Mouse (Mus musculus) adrenal gland, adult 8-10 months (tissue): ENCODE results near the gene Samd4b. TPM values are rescaled to one million over a fixed set of nuclear protein-coding genes. Genes with fewer than 3 reads are reported as not detected.

Source experiments
- DNase-seq: peaks from one replicate; pipeline ENCODE4 v3.0.0; 2022
- microRNA-seq, 2 experiments: library from miRNA; unstranded; fragments of <30 nt; microRNA quantifications; one replicate each; pipeline ENCODE4 v1.2.0; 2022
- total RNA-seq, 4 experiments: library from RNA; stranded (reverse); gene quantifications; 2 replicates each; pipeline ENCODE4 v1.2.4; 2022

Gene Samd4b
- total RNA-seq, 4 experiments from 2014 or later, result 62.4 to 83.9 (median 73.4) TPM

GRCm38 (mm10) chr7:28355221-28355620 lies 242.7 kb downstream of the Samd4b start:
- DNase-seq, result no peak

GRCm38 (mm10) chr7:28354596-28354995 lies 243.3 kb downstream of the Samd4b start:
- DNase-seq, result no peak

GRCm38 (mm10) chr7:28354113-28354581 lies 243.8 kb downstream of the Samd4b start:
- DNase-seq, result no peak

GRCm38 (mm10) chr7:28353267-28353666 lies 244.7 kb downstream of the Samd4b start:
- DNase-seq, result no peak

- no peak for DNase-seq
Measured at GRCm38 (mm10) chr7:28351676-28352191, 246.2 kb downstream of the Samd4b start.

- peak; percentile 97 for DNase-seq
Measured at GRCm38 (mm10) chr7:28350155-28350883, 247.6 kb downstream of the Samd4b start, which contains the start of gene Rps16. TSS of gene Rps16 (plus strand) at chr7:28350652.

Small RNA genes within 50 kb of the gene (microRNA-seq; reads per million reads assigned to microRNA genes)
- gene Mir7049, result 1.9 to 2.5 reads per million in 2 experiments

Other genes starting within 250 kb of the Samd4b start
- gene Rps16, start 247.5 kb downstream of the Samd4b start, total RNA-seq, result 1,000 to 10,000 TPM in 3 of 4 experiments, 100 to 1,000 TPM in 1; 948 to 1,196 (median 1,106) TPM
- gene Plekhg2, start 225.5 kb downstream of the Samd4b start, total RNA-seq, result 10 to 100 TPM; 13.6 to 28.9 (median 20.9) TPM
- 10 to 100 TPM; 12.8 to 33.6 (median 21.5) TPM for gene Zfp36, start 217.9 kb downstream of the Samd4b start, total RNA-seq
- gene Med29, start 205.4 kb downstream of the Samd4b start, total RNA-seq, result 10 to 100 TPM; 24.5 to 44.1 (median 29.5) TPM
- gene Paf1, start 205.2 kb downstream of the Samd4b start, total RNA-seq, result 100 to 1,000 TPM in 1 of 4 experiments, 10 to 100 TPM in 3; 61.6 to 102 (median 87.9) TPM
- 10 to 100 TPM in 2 of 4 experiments, 1 to 10 TPM in 2; 7.5 to 13.5 (median 11.3) TPM for gene Gmfg, start 160.7 kb downstream of the Samd4b start, total RNA-seq
- 10 to 100 TPM; 19.3 to 27.7 (median 24.5) TPM for gene Lrfn1, start 146.2 kb downstream of the Samd4b start, total RNA-seq
- under 1 TPM in 1 of 4 experiments, not detected in 3; 0.46 TPM for gene Ifnl2, start 87.7 kb downstream of the Samd4b start, total RNA-seq
- gene Ifnl3, start 75.3 kb downstream of the Samd4b start, total RNA-seq, result not detected
- not detected for gene Sycn, start 57.3 kb downstream of the Samd4b start, total RNA-seq
- gene Nccrp1, start 50.9 kb downstream of the Samd4b start, total RNA-seq, result not detected
- 10 to 100 TPM; 28.5 to 37.2 (median 34.0) TPM for gene Pak4, start within 50 bp of the Samd4b start, total RNA-seq
- gene Acp7, start 33.2 kb upstream of the Samd4b start, total RNA-seq, result not detected
- 1 to 10 TPM; 2.5 to 3.4 (median 3.1) TPM for gene Fbxo27, start 94.7 kb upstream of the Samd4b start, total RNA-seq
- 1 to 10 TPM; 4.5 to 9.9 (median 6.9) TPM for gene Fbxo17, start 118.7 kb upstream of the Samd4b start, total RNA-seq
- gene Mrps12, start 143.7 kb upstream of the Samd4b start, total RNA-seq, result 10 to 100 TPM; 76.5 to 92.2 (median 83.3) TPM
- gene Sars2, start 143.8 kb upstream of the Samd4b start, total RNA-seq, result 10 to 100 TPM; 18.0 to 26.2 (median 20.3) TPM
- gene Ccer2, start 158.0 kb upstream of the Samd4b start, total RNA-seq, result not detected
- gene Sirt2, start 168.6 kb upstream of the Samd4b start, total RNA-seq, result 10 to 100 TPM; 73.9 to 96.2 (median 84.3) TPM
- gene Nfkbib, start 169.4 kb upstream of the Samd4b start, total RNA-seq, result 10 to 100 TPM; 32.0 to 52.2 (median 39.6) TPM
- gene Rinl, start 190.8 kb upstream of the Samd4b start, total RNA-seq, result 1 to 10 TPM; 1.9 to 4.4 (median 2.8) TPM
- 100 to 1,000 TPM; 331 to 473 (median 439) TPM for gene Hnrnpl, start 210.4 kb upstream of the Samd4b start, total RNA-seq
- gene Ech1, start 227.1 kb upstream of the Samd4b start, total RNA-seq, result 100 to 1,000 TPM; 402 to 476 (median 431) TPM
- gene Lgals4, start 235.7 kb upstream of the Samd4b start, total RNA-seq, result 10 to 100 TPM in 2 of 4 experiments, 1 to 10 TPM in 2; 6.6 to 34.6 (median 18.8) TPM